8 mouse cellular contexts compared by ENCODE assay signal in the genomic region with DNA sequence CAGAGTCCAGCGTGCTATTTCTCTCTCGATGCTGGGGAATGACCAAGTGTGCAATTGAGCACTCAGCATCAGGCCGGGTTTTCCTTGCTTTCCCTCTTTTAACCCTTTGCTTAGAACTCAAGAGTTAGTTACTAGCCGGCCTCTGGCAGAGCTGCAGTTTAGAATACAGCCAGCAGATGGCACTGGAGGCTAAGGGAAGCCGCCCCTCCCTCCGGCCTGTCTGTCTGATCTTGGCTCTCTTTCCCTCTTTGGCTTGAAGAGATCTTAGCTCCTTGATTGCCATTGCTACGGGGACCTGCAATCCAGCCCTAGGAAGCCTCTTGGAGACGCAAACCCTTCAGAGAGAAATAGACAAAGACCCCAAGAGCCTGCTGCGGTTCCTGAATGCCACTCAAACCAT. TPM values are rescaled to one million over a fixed set of nuclear protein-coding genes. Genes with fewer than 3 reads are reported as not detected.
A peak's percentile ranks its signal among the peaks of the same experiment; 100 is the strongest.
DNase-seq lines count a peak whose midpoint lies in the region; ATAC-seq and TF ChIP-seq lines count a peak whose summit lies in the region.

No protein-coding gene starts in this region.

- no peak overlapping the region for H3K4me2 ChIP-seq in lung, embryonic 14.5 days

- no peaks in the 10 kb centered on the region for H3K27me3 ChIP-seq in lung, embryonic 14.5 days (ENCODE audit: insufficient read depth, low read length)

- peak; percentile 75 to 76 for DNase-seq in B cell, adult 2 months
- DNase-seq in adipocyte (ENCODE audit: low spot score), result peak; percentile 82
- DNase-seq in embryo, embryonic 10.5 days (ENCODE audit: low spot score), result peak; percentile 85
- DNase-seq in layer of hippocampus, adult 11-12 months (ENCODE audit: low spot score), result peak; percentile 76
- DNase-seq in lung, embryonic 14.5 days, result peak; percentile 88
- DNase-seq in retina, embryonic 14.5 days (ENCODE audit: low spot score), result peak; percentile 91
- peak; percentile 52 for DNase-seq in urinary bladder, adult 2 months (ENCODE audit: low spot score)

- no peaks in the 10 kb centered on the region for H3K4me1 ChIP-seq in lung, embryonic 14.5 days (ENCODE audit: insufficient read depth)

- no peak overlapping the region for H3K4me3 ChIP-seq in lung, embryonic 14.5 days (ENCODE audit: low read depth, low read length)

- peak; percentile 66 for ATAC-seq in granulocyte monocyte progenitor cell, adult 5-6 weeks (replicated peaks; ENCODE audit: poor library complexity, severe bottlenecking)
- ATAC-seq in lung, embryonic 14.5 days (ENCODE audit: insufficient read depth), result no peak

- H3K9ac ChIP-seq in lung, embryonic 14.5 days, result no peak overlapping the region

- no peak overlapping the region for H3K27ac ChIP-seq in lung, embryonic 14.5 days (ENCODE audit: low read depth)

- 6% methylated on average over 9 of the region's 9 CpGs for WGBS in lung, embryonic 14.5 days

- TF ChIP-seq CTCF in lung, embryonic 14.5 days (IDR thresholded peaks at IDR 0.05; ENCODE audit: low read depth), result peak; percentile 95

- no peaks in the 10 kb centered on the region for H3K36me3 ChIP-seq in lung, embryonic 14.5 days (ENCODE audit: insufficient read depth)

- no peaks in the 10 kb centered on the region for H3K9me3 ChIP-seq in lung, embryonic 14.5 days (ENCODE audit: low read depth, low read length)

RNA-seq across cellular contexts. Expression of a gene that starts 18.5 kb away (rescaled TPM):
- 8.5 and 9.9 TPM in 2 replicates for total RNA-seq in granulocyte monocyte progenitor cell, adult 5-6 weeks (2014; fragmentation: Nextera tagmentation)
- total RNA-seq in granulocyte monocyte progenitor cell, adult 5-6 weeks (2017), result 10.4 and 10.7 TPM in 2 replicates
- polyA plus RNA-seq in lung, embryonic 14.5 days (2014; fragmentation: Nextera tagmentation; extraction: Ambion mirVana), result 16.4 and 17.2 TPM in 2 replicates
- 13.9 and 16.2 TPM in 2 replicates for polyA plus RNA-seq in urinary bladder, adult 2 months (2012; rRNA removed)

RNA-seq across cellular contexts. Expression of a gene that starts 55.7 kb away (rescaled TPM):
- 23.7 and 32.0 TPM in 2 replicates for total RNA-seq in granulocyte monocyte progenitor cell, adult 5-6 weeks (2014; fragmentation: Nextera tagmentation)
- total RNA-seq in granulocyte monocyte progenitor cell, adult 5-6 weeks (2017), result 8.6 and 20.6 TPM in 2 replicates
- 9.6 and 10.8 TPM in 2 replicates for polyA plus RNA-seq in lung, embryonic 14.5 days (2014; fragmentation: Nextera tagmentation; extraction: Ambion mirVana)
- polyA plus RNA-seq in urinary bladder, adult 2 months (2012; rRNA removed), result 9.5 and 9.7 TPM in 2 replicates
